Mouse (Mus musculus): ENCODE data around the gene Tprn.
"Not testable (repeated sequence)": the region's sequence is repeated elsewhere in the genome, so short reads cannot be mapped to it uniquely, and the experiment has no call there.

Gene Tprn

DNA sequence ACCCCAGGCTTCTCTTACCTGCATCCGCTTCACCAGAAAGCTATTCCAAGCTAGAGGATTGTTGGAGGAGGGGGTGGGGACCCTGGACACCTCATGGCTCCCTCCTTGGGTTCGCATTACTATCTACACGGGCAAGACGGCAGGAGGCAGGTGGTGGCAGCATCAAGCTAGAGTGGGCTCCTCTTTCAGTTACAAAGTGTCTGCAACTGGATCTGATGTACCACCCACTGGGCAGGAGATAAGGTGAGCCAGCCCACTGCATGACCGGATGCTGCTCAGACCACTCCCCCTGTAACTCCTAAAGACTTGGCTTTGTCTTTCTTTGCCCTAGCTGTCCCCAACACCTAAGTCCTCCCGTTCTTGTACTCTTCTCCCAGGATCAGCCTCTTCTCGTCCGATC is 25.8 kb upstream of the Tprn start, which contains the start of gene Rnf224:
Rnf224 (minus strand) TSS at position 174 of the 400 bp plus-strand sequence.
- DNase-seq (ENCODE audit: low read depth, low spot score) = no peak

DNA sequence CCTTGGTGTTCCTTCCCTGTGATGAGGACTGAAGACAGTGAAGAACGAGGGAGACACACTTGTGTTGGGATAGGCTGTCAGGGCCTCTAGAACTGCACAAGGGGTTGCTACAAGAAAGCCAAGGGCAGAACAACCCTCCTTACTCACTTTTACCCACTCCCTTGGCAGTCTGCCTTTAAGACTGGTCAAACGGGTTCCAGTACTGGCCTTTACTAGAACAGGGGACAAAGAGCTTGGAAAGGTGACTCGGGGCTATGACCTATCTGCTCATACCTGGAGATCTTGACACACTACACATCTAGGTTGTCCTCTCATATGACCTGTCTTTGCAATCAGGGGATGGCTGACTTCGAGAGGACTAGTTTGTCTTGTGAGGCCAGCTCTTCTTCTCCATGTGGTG is 24.9 kb upstream of the Tprn start:
- no peak for DNase-seq (ENCODE audit: low read depth, low spot score)

DNA sequence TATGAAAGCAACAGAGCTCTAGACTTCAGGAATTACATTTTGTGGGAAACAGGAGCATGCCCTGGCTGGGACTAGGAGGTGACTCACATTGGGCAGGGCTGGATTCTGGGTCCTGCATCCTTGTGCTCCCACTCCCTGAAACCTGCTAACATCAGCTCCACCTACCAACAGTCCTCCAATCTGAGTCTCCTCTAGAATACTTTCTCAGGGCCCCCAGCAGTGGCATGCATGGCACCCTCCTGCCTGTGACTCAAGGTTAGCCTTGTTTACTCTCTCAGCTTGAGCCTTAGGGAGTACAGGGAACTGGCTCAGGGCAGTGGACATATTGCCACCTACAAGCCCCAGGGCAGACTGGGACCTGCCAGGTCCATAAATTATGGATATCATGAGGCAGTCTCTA is 24.3 kb upstream of the Tprn start:
- no peak for DNase-seq (ENCODE audit: low read depth, low spot score)

DNA sequence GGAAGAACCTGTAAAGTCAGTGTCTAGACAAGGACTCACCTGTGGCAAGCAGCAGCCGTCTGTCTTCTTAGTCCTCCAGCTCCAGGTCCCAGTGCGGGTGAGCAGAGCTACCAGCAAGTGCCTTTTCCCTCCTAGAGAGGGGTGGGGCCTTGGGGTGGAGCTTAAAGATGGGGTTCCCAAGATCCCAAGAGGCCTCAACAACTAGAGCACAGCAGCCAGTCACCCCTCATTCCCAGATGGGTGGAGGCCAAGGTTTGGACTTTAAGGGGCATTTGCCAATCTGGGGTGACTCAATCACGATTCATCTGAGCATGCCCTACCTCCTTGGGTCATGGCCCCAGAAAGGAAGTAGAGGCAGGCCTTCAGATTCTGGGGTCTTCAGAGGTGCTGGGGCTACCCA is 22.7 kb upstream of the Tprn start:
- DNase-seq (ENCODE audit: low read depth, low spot score) = no peak

DNA sequence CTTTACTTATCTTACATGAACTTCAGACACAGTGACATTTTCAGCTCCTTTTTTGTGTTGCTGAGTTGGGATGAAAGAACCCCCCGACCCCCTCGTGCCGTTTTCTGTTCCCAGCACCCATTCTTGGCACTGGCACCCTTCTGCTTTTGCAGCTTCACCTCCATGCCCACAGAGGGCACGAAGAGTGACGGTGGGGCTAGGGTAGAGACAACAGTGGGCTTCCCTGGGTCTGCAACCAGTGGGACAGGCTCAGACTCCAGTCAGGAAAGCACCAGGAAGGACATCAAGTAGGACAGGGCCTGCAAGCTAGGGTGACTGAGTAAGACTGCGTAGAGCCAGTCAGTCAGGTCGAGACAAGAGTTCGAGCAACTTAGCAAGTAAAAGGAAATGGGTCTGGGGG is 22.1 kb upstream of the Tprn start:
- no peak for DNase-seq (ENCODE audit: low read depth, low spot score)

DNA sequence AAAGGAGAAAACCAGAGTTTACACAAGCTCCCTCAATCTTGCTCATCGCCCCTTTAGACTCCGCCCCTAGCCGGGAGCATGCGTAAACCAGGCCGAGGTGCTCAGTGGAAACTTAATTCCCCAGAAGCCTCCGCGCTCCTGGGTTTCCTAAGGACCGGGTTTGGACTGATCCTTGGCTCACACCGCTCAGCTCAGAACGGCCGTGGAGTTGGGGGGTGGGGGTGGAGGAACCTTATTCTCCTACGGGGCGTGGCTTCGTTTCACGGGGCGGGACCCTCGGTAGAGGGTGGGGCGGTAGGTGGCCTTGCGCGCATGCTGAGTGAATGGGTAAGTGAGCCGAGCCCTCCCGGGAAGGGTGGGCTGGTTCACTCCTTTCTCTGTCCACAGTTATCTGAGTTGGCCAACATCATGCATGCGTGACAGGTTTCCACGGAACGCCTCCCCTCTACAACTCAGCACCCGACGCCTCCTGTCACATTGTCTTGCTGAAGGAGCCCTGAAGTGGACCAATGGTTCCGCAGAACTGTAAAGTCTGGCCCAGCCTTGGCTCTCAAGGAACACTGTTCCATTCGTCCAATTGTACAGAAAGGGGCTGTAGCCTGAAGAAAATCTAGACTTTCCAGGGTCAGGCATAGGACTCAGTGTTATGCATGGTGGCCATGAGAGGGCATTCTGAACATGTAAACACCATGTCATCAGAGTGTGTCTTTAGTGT is 21.5 kb upstream of the Tprn start:
- peak; percentile 71 for DNase-seq (ENCODE audit: low read depth, low spot score)

DNA sequence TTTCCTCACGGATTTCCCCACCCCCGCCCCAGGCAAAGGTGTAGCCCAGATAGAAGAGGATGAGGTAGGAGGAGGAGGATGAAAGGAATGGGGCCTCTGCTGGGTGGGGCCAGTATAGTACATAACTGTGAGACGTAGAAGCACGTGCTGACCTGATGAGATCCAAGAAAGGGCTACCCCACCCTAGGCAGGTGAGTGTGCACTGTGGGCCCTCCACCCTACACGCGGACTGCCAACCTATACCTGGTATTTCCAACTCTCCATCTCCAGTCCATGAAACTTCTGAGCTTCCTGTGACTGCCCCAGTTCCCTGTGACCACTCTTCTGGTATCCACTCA is 21.0 kb upstream of the Tprn start:
- no peak for DNase-seq (ENCODE audit: low read depth, low spot score)

DNA sequence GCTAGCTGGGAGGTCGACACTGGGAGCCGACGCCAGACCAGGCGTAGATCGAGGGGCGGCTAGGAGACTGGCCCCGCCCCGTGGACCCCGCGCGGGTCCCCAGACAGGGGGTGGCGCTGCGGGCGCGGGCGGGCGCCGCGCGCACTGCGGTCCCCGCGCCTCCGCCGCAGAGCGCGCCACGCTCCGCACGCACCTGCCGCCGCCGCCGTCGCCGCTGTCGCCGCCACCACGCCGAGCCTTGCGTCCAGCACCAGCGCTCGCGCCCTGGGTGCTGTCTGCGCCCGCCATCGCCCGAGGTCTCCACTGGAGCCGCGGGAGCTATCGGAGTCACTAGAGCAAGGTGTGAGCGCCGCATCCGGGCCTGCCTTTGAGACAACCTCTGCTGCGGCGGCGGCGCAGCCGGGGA is 20.3 kb upstream of the Tprn start, which contains the start of the genes Rnf208 and Cysrt1:
Rnf208 (plus strand) TSS at position 155 of the 406 bp plus-strand sequence.
Cysrt1 (minus strand) TSS at position 352 of the 406 bp plus-strand sequence.
- no peak for DNase-seq (ENCODE audit: low read depth, low spot score)

DNA sequence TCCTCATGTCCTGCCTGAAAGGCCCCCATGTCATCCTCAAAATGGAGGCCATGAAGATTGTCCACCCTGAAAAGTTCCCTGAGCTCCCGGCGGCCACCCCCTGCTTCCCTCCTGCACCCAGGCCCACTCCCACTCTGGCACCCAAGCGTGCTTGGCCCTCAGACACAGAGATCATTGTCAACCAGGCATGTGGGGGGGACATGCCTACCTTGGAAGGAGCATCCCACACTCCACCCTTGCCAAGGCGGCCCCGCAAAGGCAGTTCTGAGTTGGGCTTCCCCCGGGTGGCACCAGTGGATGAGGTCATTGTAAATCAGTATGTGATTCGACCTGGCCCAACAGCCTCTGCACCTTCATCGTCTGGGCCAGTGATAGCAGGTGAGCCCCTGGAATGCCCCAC is 19.1 kb upstream of the Tprn start:
- DNase-seq (ENCODE audit: low read depth, low spot score) = no peak

DNA sequence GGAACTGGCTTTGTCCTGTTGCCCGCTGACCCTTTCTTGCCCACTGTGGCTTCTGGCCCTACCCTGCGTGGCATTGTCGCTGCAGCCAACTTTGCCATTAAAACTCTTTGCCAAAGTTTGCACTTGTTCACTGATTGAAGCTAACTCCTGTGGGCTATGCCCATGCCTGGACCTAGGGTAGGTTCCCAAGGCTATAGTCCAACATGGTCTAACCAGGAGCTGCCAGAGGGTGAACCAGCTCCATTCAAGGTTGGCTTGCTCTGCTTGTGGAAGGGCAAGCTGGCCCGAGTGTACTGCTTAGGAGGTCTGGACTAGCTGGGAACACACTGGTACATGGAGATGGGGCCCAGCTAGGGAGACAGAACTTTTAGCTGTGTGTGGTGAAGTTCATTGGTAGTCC is 18.3 kb upstream of the Tprn start:
- DNase-seq (ENCODE audit: low read depth, low spot score) = no peak

DNA sequence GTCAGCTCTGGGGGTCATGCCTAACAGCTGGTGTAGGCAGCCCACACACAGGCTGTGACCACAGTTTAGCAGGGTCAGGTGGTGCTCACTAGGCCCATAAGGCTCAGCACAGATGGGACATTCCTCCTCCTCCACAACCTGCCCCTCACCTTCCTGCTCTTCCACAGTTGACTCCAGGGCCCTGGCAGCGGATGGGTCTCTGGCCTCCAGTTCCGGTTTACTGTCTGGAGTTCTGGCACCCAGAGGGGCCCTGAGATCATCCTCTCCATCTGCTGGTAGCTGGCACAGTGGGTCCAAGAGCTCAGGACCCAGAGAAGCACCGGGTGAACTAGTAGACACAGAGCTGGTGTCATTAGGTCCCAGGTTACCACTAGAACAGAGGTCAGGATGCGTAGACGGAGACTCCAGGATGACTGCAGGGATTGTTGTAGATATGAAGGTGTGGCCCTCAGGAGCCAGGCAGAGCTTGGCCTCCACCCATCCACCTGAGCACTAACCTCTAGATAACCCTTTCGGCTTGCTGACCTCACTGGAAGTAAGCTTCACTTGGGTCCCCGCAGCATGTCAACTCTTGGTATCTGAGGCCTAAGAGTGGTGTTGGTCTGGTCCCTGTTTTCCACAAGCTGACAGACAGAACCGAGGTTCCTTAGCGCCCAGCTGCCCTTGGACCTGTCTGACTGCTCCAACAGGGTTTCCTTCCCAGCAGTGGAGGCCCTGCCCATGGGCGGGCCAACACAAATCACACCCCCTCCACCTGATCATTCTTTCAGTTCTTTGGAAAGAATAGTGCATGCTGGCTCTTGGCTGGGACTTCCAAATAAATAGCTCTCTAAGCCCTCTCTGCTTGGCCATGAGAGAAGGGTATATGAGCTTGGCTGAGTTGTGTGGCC is 16.0 kb upstream of the Tprn start, which contains the start of gene AL732309.1:
AL732309.1 (minus strand) TSS at position 681 of the 890 bp plus-strand sequence.
- DNase-seq (ENCODE audit: low read depth, low spot score) = no peak

DNA sequence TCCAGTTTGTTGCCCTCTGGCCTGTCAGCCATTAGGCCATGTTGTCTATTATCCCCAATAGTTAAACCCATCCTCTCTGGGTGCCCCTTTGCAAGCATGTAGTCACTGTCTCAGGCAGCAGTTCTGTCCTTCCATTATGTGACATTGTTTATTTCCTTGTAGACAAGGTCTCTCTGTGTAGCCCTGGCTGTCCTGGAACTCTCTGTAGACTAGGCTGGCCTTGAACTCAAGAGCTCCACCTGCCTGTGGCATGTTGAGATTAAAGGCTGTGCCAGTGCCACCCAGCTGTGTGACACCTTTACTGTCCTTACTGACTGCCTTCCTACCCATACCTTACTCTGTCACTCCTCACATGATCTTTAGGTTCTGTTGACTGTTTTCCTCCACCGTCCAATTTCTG is 10.1 kb upstream of the Tprn start:
- DNase-seq (ENCODE audit: low read depth, low spot score) = no peak

DNA sequence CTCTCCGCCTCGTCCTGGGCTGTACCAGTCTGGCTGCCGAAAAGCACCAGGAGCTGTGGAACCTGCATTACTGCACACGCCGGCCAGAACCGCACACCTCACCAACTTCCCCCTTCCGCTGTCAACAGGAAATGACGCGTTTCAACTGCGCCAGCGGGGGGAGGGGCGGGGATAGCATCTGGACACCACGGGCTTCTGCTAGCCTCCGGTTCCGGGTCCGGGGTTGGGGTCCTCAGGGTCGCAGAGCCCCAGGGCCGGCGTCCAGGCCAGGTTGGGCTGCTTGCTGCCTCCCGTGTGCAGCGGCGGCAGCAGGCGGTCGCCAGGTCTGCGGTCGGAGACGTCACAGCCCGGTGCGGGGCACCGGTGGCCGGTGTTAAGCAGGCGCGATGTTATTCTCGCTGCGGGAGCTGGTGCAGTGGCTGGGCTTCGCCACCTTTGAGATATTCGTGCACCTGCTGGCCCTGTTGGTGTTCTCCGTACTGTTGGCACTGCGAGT is 7.1 kb upstream of the Tprn start, which contains the start of gene Tmem203:
Tmem203 (plus strand) TSS at position 156 of the 496 bp plus-strand sequence.
- DNase-seq (ENCODE audit: low read depth, low spot score) = peak; percentile 83

DNA sequence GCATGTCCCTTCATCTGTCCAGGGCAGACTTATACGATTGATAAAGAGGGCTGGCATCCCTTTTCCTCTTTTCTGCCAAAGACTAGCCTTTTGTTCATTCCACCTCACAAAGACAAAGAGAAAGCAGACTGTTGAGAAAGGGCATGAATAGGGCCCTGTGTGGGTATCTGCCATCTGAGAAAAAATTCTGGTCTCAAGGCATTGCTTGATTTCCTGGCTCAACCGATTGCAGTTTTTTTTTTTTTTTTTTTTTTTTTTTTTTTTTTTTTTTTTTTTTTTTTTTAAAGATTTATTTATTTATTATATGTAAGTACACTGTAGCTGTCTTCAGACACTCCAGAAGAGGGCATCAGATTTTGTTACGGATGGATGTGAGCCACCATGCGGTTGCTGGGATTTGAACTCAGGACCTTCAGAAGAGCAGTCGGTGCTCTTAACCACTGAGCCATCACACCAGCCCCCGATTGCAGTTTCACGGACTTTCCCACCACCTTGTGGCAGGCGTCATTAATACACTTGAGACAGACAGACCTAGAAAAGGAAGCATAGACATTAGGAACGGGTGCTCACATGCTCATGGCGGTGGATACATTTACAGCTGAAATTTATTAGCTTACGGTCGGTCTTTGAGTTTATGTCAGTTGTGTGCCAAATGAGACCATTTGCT is 5.8 kb upstream of the Tprn start:
- not testable (repeated sequence) for DNase-seq (ENCODE audit: low read depth, low spot score)

DNA sequence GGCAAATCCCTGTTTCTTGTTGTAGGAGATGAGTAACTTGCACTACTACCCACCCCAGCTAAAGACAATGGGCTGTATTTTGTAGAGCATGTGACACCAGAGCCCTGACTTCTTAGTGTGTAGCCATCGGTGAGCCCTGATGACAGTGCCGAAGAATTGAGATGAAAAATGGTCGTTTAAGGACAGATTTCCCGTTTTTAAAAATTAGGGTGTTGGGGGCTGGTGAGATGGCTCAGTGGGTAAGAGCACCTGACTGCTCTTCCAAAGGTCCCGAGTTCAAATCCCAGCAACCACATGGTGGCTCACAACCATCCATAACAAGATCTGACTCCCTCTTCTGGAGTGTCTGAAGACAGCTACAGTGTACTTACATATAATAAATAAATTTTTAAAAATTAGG is 5.2 kb upstream of the Tprn start:
- not testable (repeated sequence) for DNase-seq (ENCODE audit: low read depth, low spot score)

DNA sequence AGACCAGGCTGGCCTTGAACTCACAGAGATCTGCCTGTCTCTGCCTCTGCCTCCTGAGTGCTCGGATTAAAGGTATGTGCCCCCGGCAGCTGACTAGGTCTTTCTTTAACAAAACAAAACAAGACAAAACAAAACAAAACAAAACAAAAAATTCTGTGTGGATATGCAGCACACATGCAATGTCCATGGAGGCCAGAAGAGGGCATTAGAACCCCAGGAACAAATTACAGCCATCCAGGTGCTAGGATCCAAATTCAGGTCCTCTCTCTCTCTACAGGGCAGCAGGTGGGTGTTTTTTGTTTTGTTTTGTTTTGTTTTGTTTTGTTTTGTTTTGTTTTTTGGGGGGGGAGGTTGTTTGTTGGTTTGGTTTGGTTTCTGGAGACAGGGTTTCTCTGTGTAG is 3.5 kb upstream of the Tprn start:
- no peak for DNase-seq (ENCODE audit: low read depth, low spot score)

DNA sequence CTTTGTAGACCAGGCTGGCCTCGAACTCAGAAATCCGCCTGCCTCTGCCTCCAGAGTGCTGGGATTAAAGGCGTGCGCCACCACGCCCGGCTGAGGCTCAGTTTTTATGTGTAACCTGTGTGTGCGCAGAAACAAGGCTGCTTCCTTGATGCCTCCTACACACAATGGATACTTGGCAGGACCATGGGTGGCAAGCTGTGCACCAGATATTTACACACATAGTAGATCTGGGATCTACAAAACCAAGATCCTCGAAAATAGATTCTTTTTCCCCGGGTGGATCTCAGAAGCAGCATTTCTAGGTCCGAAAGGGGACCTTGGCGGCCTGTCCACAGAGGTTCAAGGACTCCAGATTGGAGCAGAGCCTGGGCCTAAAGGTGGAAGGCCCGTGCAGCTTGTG is 548 bp upstream of the Tprn start:
- no peak for DNase-seq (ENCODE audit: low read depth, low spot score)

DNA sequence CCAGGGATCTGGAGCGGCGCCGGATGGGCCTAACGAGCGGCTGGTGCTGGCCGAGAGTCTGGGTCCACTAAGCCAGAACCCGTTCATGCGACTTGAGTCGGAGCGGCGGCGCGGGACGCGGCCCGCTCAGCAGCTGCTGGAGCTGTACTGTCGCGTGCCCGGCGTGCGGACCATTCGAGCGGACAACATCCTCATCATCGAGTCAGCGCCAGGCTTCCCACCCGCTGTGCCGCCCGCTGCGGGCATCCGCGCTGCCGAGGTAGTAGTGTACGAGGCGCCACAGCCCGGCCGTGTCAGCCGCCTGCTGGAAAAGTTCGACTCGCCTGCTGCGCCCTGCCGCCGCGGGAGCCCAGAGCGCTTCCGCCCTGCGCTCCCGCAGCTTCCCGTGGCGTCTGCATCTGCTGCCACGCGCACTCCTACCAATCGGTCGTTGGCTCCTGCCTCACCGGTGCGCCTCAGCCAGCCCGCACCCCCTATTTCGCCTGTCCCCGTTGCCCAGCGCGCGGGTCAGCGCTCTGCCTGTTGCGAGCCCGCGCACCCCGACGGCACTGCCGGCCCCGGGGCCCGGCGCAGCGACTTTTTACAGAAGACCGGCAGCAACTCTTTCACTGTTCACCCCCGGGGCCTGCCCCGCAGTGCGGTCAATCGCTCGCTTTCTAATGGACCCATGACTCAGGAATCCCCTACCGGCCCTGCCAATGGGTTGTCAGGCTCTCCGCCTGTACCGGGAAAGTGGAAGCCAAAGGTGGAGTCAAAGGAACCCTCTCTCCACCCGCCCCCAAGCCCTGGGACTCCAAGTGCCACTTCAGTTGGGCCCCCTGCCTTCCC is 591 bp downstream of the Tprn start:
- no peak for DNase-seq (ENCODE audit: low read depth, low spot score)

DNA sequence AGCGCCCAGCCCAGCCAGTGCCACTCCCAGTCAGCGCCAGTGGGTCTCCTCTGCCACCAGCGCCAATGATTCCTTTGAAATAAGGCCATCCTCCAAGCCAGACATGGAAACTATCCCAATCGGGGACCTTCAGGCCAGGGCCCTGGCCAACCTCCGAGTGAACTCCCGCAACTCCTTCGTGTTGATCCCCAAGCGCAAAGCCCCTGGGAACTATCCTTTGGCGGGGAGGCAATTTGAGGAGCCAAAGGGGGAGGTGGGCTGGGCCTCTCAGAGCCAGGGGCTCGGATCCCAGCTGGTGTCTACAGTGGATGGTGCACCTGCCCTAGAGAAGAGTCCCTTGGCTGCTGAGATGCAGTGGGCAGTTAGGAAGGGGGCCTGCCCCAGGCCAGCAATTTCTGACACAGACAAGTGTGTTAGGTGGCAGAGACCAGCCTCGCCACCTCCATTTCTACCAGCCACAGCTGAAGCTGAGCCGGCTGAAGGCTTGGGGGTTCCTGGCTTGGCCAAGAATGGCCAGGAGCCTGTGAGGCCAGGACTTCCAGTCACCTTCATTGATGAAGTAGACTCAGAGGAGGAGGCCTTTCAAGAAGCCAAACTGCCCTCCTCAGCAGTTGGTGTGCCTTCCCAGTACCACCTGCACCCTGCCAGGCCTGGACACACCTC is 1.3 kb downstream of the Tprn start:
- DNase-seq (ENCODE audit: low read depth, low spot score) = no peak

DNA sequence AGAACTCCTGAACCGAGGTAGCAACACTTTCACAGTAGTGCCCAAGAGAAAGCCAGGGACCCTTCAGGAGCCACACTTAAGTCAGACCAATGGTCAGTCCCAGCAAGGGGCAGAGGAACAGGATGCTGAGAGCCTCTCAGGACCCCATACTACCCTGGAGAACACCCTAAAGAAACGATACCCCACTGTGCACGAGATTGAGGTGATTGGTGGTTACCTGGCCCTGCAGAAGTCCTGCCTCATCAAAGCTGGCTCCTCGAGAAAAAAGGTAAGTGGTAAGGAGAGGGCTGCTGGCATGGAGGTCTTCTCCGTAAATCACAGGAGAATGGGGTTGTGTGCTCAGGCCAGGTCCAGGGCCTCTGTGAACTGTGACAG is 1.9 kb downstream of the Tprn start:
- no peak for DNase-seq (ENCODE audit: low read depth, low spot score)

DNA sequence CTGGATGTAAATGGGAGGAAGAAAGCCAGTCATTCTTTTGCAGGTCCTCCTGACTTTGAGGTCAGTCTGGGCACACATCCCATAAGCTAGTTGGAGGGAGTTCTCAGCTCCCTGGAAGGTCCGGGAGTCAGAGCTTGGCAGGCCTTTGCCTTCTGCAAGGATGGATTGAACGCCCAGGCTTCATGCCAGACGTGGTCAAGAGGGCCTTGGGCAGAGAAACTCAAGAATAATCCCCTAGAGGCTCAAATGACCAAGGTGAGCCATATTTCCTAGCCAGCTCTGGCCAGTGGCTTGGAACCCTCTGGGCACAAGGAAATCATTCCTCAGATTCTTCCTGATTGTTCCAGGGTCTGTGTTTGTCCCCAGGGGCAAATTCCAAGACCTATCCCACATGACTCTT is 2.4 kb downstream of the Tprn start:
- no peak for DNase-seq (ENCODE audit: low read depth, low spot score)
